Mouse (Mus musculus) heart, adult 2 months (tissue): ENCODE measurements around the gene Gm10282.

Experiments used
- CTCF ChIP-seq: fragments of 200-600 bp; IDR thresholded peaks from 2 replicates; pipeline ENCODE4 v1.8.1; 2022; ENCODE audit warnings: antibody characterized with exemption, mild to moderate bottlenecking, moderate library complexity
- EP300 ChIP-seq: fragments of 200-500 bp; IDR thresholded peaks from 2 replicates; pipeline ENCODE4 v1.6.1; 2011; ENCODE audit warnings: low read depth, low read length, control low read depth; ENCODE audit not compliant: insufficient read depth
- POLR2A ChIP-seq: fragments of 200-500 bp; IDR thresholded peaks from 2 replicates; pipeline ENCODE4 v1.6.1; 2011; ENCODE audit warnings: mild to moderate bottlenecking, low read depth, low read length, control low read depth; ENCODE audit not compliant: insufficient read depth

GRCm38 (mm10) chr8:72267106-72267505 is 38.0 kb downstream of the Gm10282 start:
- TF ChIP-seq CTCF (no peak), POLR2A (no peak), EP300 (no peak)
